Mouse (Mus musculus) forebrain, embryonic 13.5 days (tissue): ENCODE results near the gene Tmem45b. TPM values are rescaled to one million over a fixed set of nuclear protein-coding genes. Genes with fewer than 3 reads are reported as not detected.

ENCODE experiments used
- ATAC-seq: fragments of 200-750 bp; cut with Nextera tagmentation; 2 replicates; pipeline ENCODE4 v1.8.0; 2017
- H3K27ac ChIP-seq: fragments of 300-500 bp; sonication (generic); 2 replicates; pipeline ENCODE4 v1.5.1; 2015; ENCODE audit warnings: inconsistent platforms, mild to moderate bottlenecking, moderate library complexity
- H3K27me3 ChIP-seq: fragments of 300-500 bp; sonication (generic); 2 replicates; pipeline ENCODE4 v1.6.1; 2015; ENCODE audit warnings: mild to moderate bottlenecking, inconsistent platforms
- H3K36me3 ChIP-seq: fragments of 300-500 bp; sonication (generic); 2 replicates; pipeline ENCODE4 v1.6.1; 2015; ENCODE audit warnings: mild to moderate bottlenecking, inconsistent platforms; ENCODE audit not compliant: poor library complexity, severe bottlenecking
- H3K4me1 ChIP-seq: fragments of 300-500 bp; sonication (generic); 2 replicates; pipeline ENCODE4 v1.6.1; 2015; ENCODE audit warnings: inconsistent platforms
- H3K4me2 ChIP-seq: fragments of 300-500 bp; sonication (generic); 2 replicates; pipeline ENCODE4 v1.6.1; 2015; ENCODE audit warnings: inconsistent platforms, mild to moderate bottlenecking, moderate library complexity
- H3K4me3 ChIP-seq: fragments of 300-500 bp; sonication (generic); 2 replicates; pipeline ENCODE4 v1.5.1; 2015; ENCODE audit warnings: mild to moderate bottlenecking, inconsistent platforms
- H3K9ac ChIP-seq: fragments of 300-500 bp; sonication (generic); 2 replicates; pipeline ENCODE4 v1.6.1; 2015; ENCODE audit warnings: mild to moderate bottlenecking, inconsistent platforms
- H3K9me3 ChIP-seq: fragments of 300-500 bp; sonication (generic); replicated peaks from 2 replicates; pipeline ENCODE4 v1.6.1; 2016; ENCODE audit warnings: inconsistent platforms
- WGBS: fragments of 180-500 bp; shearing (Covaris S2); methylation state at CpG from one replicate; pipeline ENCODE4 v1.1.7; 2015; 5-methylcytosine and 5-hydroxymethylcytosine counted together
- polyA plus RNA-seq: library from polyadenylated mRNA; unstranded; fragments of >200 nt; fragmentation: Nextera tagmentation; extraction: Ambion mirVana; gene quantifications from 2 replicates; pipeline ENCODE4 v1.2.1, GENCODE M21; 2015

Gene Tmem45b
- polyA plus RNA-seq, 1 experiment from 2014 or later: 0.14 TPM

DNA sequence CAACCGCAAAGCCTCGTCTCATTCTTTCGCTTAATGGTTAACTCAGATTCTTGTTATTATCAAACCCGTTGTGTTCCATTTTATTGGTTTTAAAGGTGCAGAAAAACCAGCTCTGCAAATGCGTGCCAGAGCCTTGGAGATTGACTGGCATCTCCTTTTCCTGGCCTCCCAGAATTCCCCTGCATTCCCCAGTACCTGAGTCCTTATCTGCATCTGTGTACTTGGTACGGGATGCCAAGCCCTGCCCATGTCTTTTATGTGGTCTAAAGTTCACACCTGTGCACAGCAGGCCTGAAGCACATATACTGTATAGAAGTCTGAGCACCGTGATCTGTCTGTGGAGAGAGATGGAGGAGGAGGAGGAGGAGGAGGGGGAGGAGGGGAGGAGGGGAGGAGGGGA, 26.4 kb downstream of the Tmem45b start:
- no peaks in the 10 kb centered on the region for H3K27me3 ChIP-seq
- no peaks in the 10 kb centered on the region for H3K9me3 ChIP-seq
- no peaks in the 10 kb centered on the region for H3K36me3 ChIP-seq
- H3K4me2 ChIP-seq: no peak overlapping the region
- H3K27ac ChIP-seq: no peak overlapping the region
- H3K4me3 ChIP-seq: no peak overlapping the region
- WGBS: 89% methylated on average over 6 of the region's 7 CpGs
- ATAC-seq: no peak
- H3K4me1 ChIP-seq: no peaks in the 10 kb centered on the region
- no peak overlapping the region for H3K9ac ChIP-seq

DNA sequence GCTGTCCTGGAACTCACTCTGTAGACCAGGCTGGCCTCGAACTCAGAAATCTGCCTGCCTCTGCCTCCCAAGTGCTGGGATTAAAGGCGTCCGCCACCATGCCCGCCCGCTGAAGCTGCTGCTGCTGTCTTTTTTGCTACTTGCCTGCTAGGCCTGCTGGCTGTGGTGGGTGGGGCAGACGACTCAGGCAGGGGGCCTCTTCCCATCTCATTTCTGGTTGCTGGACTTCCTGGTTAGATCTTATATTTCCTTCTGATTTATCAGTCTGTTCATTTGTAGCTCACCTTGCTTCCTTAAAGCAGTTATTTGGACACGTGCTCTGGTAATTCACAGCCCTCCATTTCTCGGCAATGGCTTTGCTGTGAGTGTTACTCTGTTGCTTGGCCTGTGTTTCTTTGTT, 28.8 kb downstream of the Tmem45b start:
- Histone ChIP-seq H3K9me3 (no peaks in the 10 kb centered on the region), H3K36me3 (no peaks in the 10 kb centered on the region), H3K4me3 (no peak overlapping the region), H3K27ac (no peak overlapping the region), H3K9ac (no peak overlapping the region), H3K4me1 (no peaks in the 10 kb centered on the region), H3K27me3 (no peaks in the 10 kb centered on the region), H3K4me2 (no peak overlapping the region)
- 91% methylated on average over 8 of the region's 8 CpGs for WGBS
- ATAC-seq: no peak

DNA sequence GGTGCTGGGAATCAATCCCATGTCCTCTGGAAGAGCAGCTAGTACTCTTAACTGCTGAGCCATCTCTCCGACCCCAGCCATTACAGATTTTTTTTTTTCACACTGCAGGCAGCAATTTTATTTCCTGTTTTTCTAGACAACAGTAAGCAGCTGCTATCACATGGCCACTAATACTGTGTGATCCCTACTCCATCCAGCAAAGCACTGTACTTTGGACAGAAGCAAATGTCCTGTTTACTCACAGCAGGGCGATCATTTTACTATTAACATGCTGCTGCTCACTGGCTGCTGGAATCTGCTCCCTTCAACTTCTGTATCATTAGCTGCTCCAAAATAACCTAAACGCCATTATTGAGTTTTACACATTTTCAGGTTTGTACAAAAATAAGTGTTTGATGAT, 30.8 kb downstream of the Tmem45b start:
- Histone ChIP-seq H3K4me3 (no peak overlapping the region), H3K27me3 (no peaks in the 10 kb centered on the region), H3K9ac (no peak overlapping the region), H3K9me3 (no peaks in the 10 kb centered on the region), H3K27ac (no peak overlapping the region), H3K4me1 (no peaks in the 10 kb centered on the region), H3K36me3 (no peaks in the 10 kb centered on the region), H3K4me2 (no peak overlapping the region)
- 92% methylated on average over 3 of the region's 3 CpGs for WGBS
- ATAC-seq: no peak

DNA sequence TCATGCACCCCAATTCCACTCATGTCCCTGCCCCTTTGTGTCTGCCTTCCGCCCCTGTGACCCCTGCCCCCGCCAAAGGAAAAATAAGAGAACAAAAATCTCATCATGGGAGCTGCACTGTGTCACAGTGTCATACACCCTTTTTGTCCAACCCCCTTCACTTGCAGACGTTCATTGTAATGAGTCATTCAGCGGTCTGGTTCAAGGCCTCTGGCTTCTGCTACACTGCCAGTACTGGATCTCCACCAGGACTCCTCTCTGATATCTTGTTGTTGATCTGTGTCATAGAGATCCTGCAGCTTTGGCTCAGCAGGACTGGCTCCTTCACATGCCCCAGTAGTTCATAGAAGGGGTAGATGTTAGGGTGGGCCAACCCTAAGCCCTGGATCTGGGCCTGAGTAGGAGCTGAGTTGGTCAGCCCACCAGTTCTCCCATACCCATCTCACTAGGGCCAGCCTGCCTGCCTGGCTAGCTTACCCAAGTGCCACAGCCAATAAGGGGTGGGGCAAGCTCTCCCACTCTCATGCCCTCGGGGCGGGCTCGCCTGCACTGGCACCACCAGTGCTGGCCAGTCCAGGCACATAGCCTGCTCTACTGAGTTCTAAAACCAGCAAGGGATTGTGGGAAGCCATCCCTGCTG, 31.8 kb downstream of the Tmem45b start:
- no peak for ATAC-seq
- H3K9ac ChIP-seq: no peak overlapping the region
- WGBS: 81% methylated on average over 7 of the region's 7 CpGs
- no peaks in the 10 kb centered on the region for H3K4me1 ChIP-seq
- no peak overlapping the region for H3K27ac ChIP-seq
- no peaks in the 10 kb centered on the region for H3K27me3 ChIP-seq
- no peak overlapping the region for H3K4me2 ChIP-seq
- no peaks in the 10 kb centered on the region for H3K9me3 ChIP-seq
- no peak overlapping the region for H3K4me3 ChIP-seq
- no peaks in the 10 kb centered on the region for H3K36me3 ChIP-seq

GRCm38 (mm10) chr9:31431751-31432150, 32.5 kb downstream of the Tmem45b start:
- no peak overlapping the region for H3K9ac ChIP-seq
- H3K27me3 ChIP-seq: no peaks in the 10 kb centered on the region
- no peaks in the 10 kb centered on the region for H3K9me3 ChIP-seq
- H3K4me1 ChIP-seq: no peaks in the 10 kb centered on the region
- no peak overlapping the region for H3K27ac ChIP-seq
- no peak for ATAC-seq
- no peaks in the 10 kb centered on the region for H3K36me3 ChIP-seq
- H3K4me2 ChIP-seq: no peak overlapping the region
- no peak overlapping the region for H3K4me3 ChIP-seq
- 93% methylated on average over 5 of the region's 5 CpGs for WGBS

DNA sequence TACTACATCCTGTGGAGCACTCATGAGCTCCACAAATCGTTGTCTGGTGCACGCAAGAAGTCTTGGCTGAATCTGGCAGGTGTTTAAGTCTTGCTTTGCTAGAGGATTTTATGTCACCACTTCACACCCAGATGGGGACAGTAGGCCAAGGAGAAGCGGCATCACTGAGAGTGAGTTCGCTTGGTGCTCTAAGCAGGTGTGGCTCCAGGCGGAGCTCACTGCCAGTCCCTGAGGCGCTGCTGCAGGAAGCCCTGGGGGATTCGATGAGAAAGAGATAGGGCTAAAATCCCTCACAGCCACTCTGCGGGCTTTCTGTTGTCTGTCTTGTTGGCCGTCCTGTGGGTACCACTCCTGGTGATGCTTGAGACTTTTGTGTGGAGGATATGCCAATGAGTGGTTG, 34.3 kb downstream of the Tmem45b start:
- H3K36me3 ChIP-seq: peaks cover 6% of the 10 kb centered on the region; the same call in 1 of the 2 replicates
- H3K4me1 ChIP-seq: no peaks in the 10 kb centered on the region
- no peak for ATAC-seq
- no peaks in the 10 kb centered on the region for H3K27me3 ChIP-seq
- WGBS: 73% methylated on average over 9 of the region's 9 CpGs
- no peaks in the 10 kb centered on the region for H3K9me3 ChIP-seq
- no peak overlapping the region for H3K4me2 ChIP-seq
- H3K9ac ChIP-seq: no peak overlapping the region
- no peak overlapping the region for H3K4me3 ChIP-seq
- H3K27ac ChIP-seq: no peak overlapping the region

GRCm38 (mm10) chr9:31428971-31429370, 35.3 kb downstream of the Tmem45b start:
- no peaks in the 10 kb centered on the region for H3K9me3 ChIP-seq
- no peak overlapping the region for H3K4me3 ChIP-seq
- H3K27me3 ChIP-seq: no peaks in the 10 kb centered on the region
- no peak overlapping the region for H3K9ac ChIP-seq
- WGBS: 94% methylated on average over 7 of the region's 7 CpGs
- no peak overlapping the region for H3K27ac ChIP-seq
- peaks cover 9% of the 10 kb centered on the region for H3K36me3 ChIP-seq
- no peak for ATAC-seq
- H3K4me2 ChIP-seq: no peak overlapping the region
- H3K4me1 ChIP-seq: no peaks in the 10 kb centered on the region

DNA sequence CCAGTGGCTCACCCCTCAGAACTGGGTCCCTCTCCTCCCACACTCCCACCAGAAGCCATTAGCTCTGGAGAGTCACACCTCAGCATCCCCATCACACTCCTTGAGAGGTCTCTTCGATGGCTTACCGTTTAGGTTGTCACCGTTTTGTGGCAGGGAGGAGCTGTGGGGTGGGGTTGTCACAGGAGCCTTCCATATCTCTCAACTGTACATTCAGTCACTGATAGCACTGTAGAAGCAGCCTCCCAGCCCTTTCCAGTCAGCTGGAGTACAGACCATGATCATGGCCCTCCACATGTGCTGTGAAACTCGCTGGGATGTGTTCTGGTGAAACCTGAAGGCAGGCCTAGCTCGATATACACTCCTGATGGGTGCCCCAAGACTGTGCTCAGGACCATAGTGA, 42.1 kb downstream of the Tmem45b start:
- Histone ChIP-seq H3K9ac (no peak overlapping the region), H3K27me3 (no peaks in the 10 kb centered on the region), H3K9me3 (no peaks in the 10 kb centered on the region), H3K4me2 (no peak overlapping the region), H3K27ac (no peak overlapping the region), H3K4me1 (no peaks in the 10 kb centered on the region), H3K4me3 (no peak overlapping the region), H3K36me3 (peaks cover 72% of the 10 kb centered on the region)
- no peak for ATAC-seq
- 94% methylated on average over 5 of the region's 5 CpGs for WGBS

GRCm38 (mm10) chr9:31418821-31419220, 45.4 kb downstream of the Tmem45b start:
- no peaks in the 10 kb centered on the region for H3K27me3 ChIP-seq
- no peak overlapping the region for H3K9ac ChIP-seq
- H3K36me3 ChIP-seq: peaks cover 92% of the 10 kb centered on the region
- no peak overlapping the region for H3K4me3 ChIP-seq
- 86% methylated on average over 1 of the region's 1 CpGs for WGBS
- H3K9me3 ChIP-seq: no peaks in the 10 kb centered on the region
- H3K4me2 ChIP-seq: no peak overlapping the region
- no peaks in the 10 kb centered on the region for H3K4me1 ChIP-seq
- H3K27ac ChIP-seq: no peak overlapping the region
- ATAC-seq: no peak

GRCm38 (mm10) chr9:31412165-31412564, 52.1 kb downstream of the Tmem45b start:
- Histone ChIP-seq H3K4me2 (no peak overlapping the region), H3K36me3 (peaks cover 93% of the 10 kb centered on the region), H3K27me3 (no peaks in the 10 kb centered on the region), H3K9me3 (no peaks in the 10 kb centered on the region), H3K4me3 (no peak overlapping the region), H3K27ac (no peak overlapping the region), H3K9ac (no peak overlapping the region), H3K4me1 (no peaks in the 10 kb centered on the region)
- WGBS: 94% methylated on average over 4 of the region's 4 CpGs
- no peak for ATAC-seq

- ATAC-seq: no peak
- peaks cover 91% of the 10 kb centered on the region for H3K36me3 ChIP-seq
- no peak overlapping the region for H3K27ac ChIP-seq
- H3K4me1 ChIP-seq: no peaks in the 10 kb centered on the region
- 66% methylated on average over 6 of the region's 6 CpGs for WGBS
- no peak overlapping the region for H3K4me2 ChIP-seq
- H3K4me3 ChIP-seq: no peak overlapping the region
- no peaks in the 10 kb centered on the region for H3K9me3 ChIP-seq
- H3K27me3 ChIP-seq: no peaks in the 10 kb centered on the region
- no peak overlapping the region for H3K9ac ChIP-seq
These were observed 59.0 kb downstream of the Tmem45b start for GRCm38 (mm10) chr9:31405217-31405616.

- H3K36me3 ChIP-seq: peaks cover 91% of the 10 kb centered on the region
- no peaks in the 10 kb centered on the region for H3K4me1 ChIP-seq
- no peak for ATAC-seq
- H3K4me3 ChIP-seq: no peak overlapping the region
- H3K9me3 ChIP-seq: no peaks in the 10 kb centered on the region
- no peak overlapping the region for H3K4me2 ChIP-seq
- H3K27me3 ChIP-seq: no peaks in the 10 kb centered on the region
- H3K27ac ChIP-seq: no peak overlapping the region
- 85% methylated on average over 2 of the region's 2 CpGs for WGBS
- H3K9ac ChIP-seq: no peak overlapping the region
These were observed 60.0 kb downstream of the Tmem45b start for GRCm38 (mm10) chr9:31404311-31404710.

DNA sequence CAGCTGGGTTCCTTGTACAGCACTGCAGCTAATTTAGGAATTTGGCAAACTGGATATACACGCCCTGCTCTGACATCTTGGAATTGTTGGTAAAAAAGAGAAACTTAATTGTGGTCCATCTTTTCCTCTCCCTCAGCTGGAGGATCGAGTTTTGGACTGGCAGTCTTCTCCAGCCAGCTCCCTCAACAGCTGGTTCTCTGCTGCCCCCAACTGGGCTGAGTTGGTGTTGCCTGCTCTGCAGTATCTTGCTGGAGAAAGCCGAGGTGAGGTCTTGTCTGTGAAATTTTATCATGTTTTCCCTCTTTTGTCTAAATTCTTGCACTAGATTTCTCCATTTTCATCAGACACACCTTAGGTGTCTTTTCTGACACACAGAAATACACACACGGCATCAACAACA, 63.8 kb downstream of the Tmem45b start:
- Histone ChIP-seq H3K4me2 (no peak overlapping the region), H3K9ac (no peak overlapping the region), H3K27me3 (no peaks in the 10 kb centered on the region), H3K27ac (no peak overlapping the region), H3K36me3 (peaks cover 99% of the 10 kb centered on the region), H3K4me1 (no peaks in the 10 kb centered on the region), H3K4me3 (no peak overlapping the region), H3K9me3 (no peaks in the 10 kb centered on the region)
- no peak; the same call in 1 of the 2 replicates for ATAC-seq
- WGBS: 57% methylated on average over 4 of the region's 4 CpGs
